Mouse (Mus musculus): ENCODE results near the gene Il13ra1. TPM values are rescaled to one million over a fixed set of nuclear protein-coding genes. Genes with fewer than 3 reads are reported as not detected.

Il13ra1 gene
- polyA plus RNA-seq, 1 experiment, result 2.3 TPM

DNA sequence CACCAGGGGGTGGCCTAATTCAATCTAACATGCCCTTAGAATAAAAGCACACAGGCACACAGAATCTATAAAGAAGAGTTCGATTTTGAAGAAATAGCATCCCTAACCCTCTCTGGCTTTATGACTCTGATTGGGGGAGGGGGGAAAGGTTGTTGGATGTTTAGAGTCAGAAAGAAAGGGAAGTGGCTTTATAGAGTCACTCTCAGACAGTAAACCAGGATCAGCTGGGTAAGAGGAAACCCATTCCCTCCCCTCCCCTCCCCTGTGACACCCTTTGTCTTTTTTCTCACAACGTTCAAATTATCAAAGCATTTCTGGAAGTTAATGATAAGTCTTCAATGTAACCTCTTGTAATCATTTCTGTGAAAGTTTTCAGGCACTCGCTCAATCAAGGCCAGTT lies 3.3 kb upstream of the Il13ra1 start:
- H3K4me3 ChIP-seq (replicated peaks; ENCODE audit: insufficient read depth, low read depth, low read length), result no peak overlapping the region
- no peak overlapping the region for H3K27ac ChIP-seq (ENCODE audit: insufficient read depth, low read length)
- peak in 1 of 2 experiments; percentile 1 for DNase-seq
- TF ChIP-seq POLR2A (IDR thresholded peaks at IDR 0.05; ENCODE audit: borderline replicate concordance, insufficient read depth, low read length) (no peak), CTCF (IDR thresholded peaks at IDR 0.05; ENCODE audit: borderline replicate concordance, insufficient read depth, low read depth, low read length) (no peak)
- H3K4me1 ChIP-seq (ENCODE audit: control insufficient read depth, insufficient read depth, low read length), result no peaks in the 10 kb centered on the region
- 17% methylated on average over 3 of the region's 3 CpGs for WGBS
- H3K27me3 ChIP-seq (ENCODE audit: control insufficient read depth, insufficient read depth, low read length), result no peaks in the 10 kb centered on the region

DNA sequence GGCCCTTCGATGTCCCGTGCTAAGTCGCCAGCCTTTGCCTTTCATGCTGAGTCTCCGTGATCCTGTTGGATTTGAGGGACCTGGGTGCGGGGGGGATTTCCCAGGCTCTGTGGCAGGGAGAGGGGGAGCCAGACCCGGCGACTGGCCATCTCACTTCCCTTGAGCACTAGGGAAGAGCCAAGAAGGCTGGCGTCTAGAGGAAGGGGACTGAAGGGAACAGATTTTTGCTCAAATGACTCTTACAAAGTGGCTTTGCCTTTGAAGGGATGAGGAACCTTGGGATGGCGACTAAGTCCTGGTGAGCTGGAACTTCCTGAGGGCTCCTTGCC lies 476 bp downstream of the Il13ra1 start:
- Histone ChIP-seq H3K4me3 (replicated peaks; ENCODE audit: insufficient read depth, low read depth, low read length) (peak overlapping the region; percentile 57), H3K4me1 (ENCODE audit: control insufficient read depth, insufficient read depth, low read length) (no peaks in the 10 kb centered on the region), H3K27me3 (ENCODE audit: control insufficient read depth, insufficient read depth, low read length) (no peaks in the 10 kb centered on the region), H3K27ac (ENCODE audit: insufficient read depth, low read length) (no peak overlapping the region)
- DNase-seq, result no peak
- 4% methylated on average over 9 of the region's 9 CpGs for WGBS
- TF ChIP-seq CTCF (IDR thresholded peaks at IDR 0.05; ENCODE audit: borderline replicate concordance, insufficient read depth, low read depth, low read length) (no peak), POLR2A (IDR thresholded peaks at IDR 0.05; ENCODE audit: borderline replicate concordance, insufficient read depth, low read length) (no peak)

GRCm38 (mm10) chrX:36115171-36115570 lies 3.3 kb downstream of the Il13ra1 start:
- TF ChIP-seq CTCF (IDR thresholded peaks at IDR 0.05; ENCODE audit: borderline replicate concordance, insufficient read depth, low read depth, low read length), result no peak
- TF ChIP-seq POLR2A (IDR thresholded peaks at IDR 0.05; ENCODE audit: borderline replicate concordance, insufficient read depth, low read length), result no peak
- Histone ChIP-seq H3K4me3 (replicated peaks; ENCODE audit: insufficient read depth, low read depth, low read length) (no peak overlapping the region), H3K27ac (ENCODE audit: insufficient read depth, low read length) (no peak overlapping the region), H3K4me1 (ENCODE audit: control insufficient read depth, insufficient read depth, low read length) (no peaks in the 10 kb centered on the region), H3K27me3 (ENCODE audit: control insufficient read depth, insufficient read depth, low read length) (no peaks in the 10 kb centered on the region)
- no peak for DNase-seq
- WGBS, result 84% methylated on average over 4 of the region's 4 CpGs

DNA sequence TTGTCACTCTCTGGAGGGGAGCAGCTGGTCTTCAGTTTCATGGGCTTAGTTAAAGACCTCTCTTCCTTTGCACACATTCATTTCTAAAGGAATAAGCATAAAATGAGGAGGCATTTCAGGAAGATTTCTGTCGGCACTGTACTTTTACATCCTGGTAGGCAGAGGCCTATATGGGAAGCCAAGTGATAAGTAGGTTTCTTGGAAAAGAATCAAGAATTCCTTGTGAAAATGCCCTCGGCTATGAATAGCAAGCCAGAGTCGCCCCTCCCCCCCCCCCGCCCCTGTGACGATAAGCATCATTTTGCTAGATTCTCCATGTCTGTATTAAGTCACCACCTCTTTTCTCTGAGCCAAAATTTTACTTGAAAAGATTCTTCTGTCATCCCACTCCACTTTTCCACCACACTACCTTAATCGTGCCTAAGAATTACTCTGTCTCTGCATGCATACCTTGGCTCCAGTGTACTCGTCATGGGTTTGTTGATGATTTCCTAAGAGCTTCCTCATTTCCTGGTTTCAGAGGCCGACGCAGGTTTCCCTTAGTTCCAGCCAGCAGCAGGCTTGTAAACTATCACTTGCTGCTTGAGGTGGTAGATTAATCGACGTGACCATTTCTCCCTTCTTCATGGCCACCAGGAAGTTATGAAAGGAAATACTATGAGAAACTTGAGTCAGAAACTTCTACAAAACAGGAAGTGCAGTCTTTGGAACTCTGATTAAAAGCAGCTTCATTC lies 17.3 kb downstream of the Il13ra1 start:
- DNase-seq, result no peak
- no peak overlapping the region for H3K4me3 ChIP-seq (replicated peaks; ENCODE audit: insufficient read depth, low read depth, low read length)
- TF ChIP-seq CTCF (IDR thresholded peaks at IDR 0.05; ENCODE audit: borderline replicate concordance, insufficient read depth, low read depth, low read length) (no peak), POLR2A (IDR thresholded peaks at IDR 0.05; ENCODE audit: borderline replicate concordance, insufficient read depth, low read length) (no peak)
- no peaks in the 10 kb centered on the region for H3K27me3 ChIP-seq (ENCODE audit: control insufficient read depth, insufficient read depth, low read length)
- WGBS, result 68% methylated on average over 11 of the region's 11 CpGs
- H3K4me1 ChIP-seq (ENCODE audit: control insufficient read depth, insufficient read depth, low read length), result no peaks in the 10 kb centered on the region
- no peak overlapping the region for H3K27ac ChIP-seq (ENCODE audit: insufficient read depth, low read length)

- Histone ChIP-seq H3K4me1 (ENCODE audit: control insufficient read depth, insufficient read depth, low read length) (no peaks in the 10 kb centered on the region), H3K27me3 (ENCODE audit: control insufficient read depth, insufficient read depth, low read length) (no peaks in the 10 kb centered on the region), H3K27ac (ENCODE audit: insufficient read depth, low read length) (no peak overlapping the region), H3K4me3 (replicated peaks; ENCODE audit: insufficient read depth, low read depth, low read length) (no peak overlapping the region)
- WGBS, result 69% methylated on average over 1 of the region's 1 CpGs
- TF ChIP-seq POLR2A (IDR thresholded peaks at IDR 0.05; ENCODE audit: borderline replicate concordance, insufficient read depth, low read length) (no peak), CTCF (IDR thresholded peaks at IDR 0.05; ENCODE audit: borderline replicate concordance, insufficient read depth, low read depth, low read length) (no peak)
- no peak for DNase-seq
Observed at GRCm38 (mm10) chrX:36129771-36130108, 17.8 kb downstream of the Il13ra1 start.

DNA sequence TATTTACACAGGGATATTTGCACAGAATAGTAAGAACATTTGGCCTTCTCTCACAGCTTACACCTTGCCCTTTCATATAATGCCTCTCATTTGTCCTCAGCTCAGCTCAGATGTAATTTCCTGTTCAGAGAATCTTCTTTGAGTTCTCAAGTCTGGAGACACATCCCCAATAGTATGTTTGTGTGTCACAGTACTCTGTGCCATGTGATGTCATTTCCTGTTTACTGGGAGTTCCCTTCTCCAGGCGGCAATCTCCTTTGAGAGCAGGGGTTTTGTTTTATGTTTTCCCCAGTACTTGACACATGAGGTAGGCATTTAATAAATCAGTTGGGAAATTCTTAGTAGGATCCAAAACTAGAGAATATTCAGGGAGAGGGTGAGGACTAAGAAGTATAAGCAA lies 24.4 kb downstream of the Il13ra1 start:
- no peaks in the 10 kb centered on the region for H3K4me1 ChIP-seq (ENCODE audit: control insufficient read depth, insufficient read depth, low read length)
- no peak overlapping the region for H3K4me3 ChIP-seq (replicated peaks; ENCODE audit: insufficient read depth, low read depth, low read length)
- no peak for DNase-seq
- WGBS, result 62% methylated on average over 1 of the region's 1 CpGs
- no peaks in the 10 kb centered on the region for H3K27me3 ChIP-seq (ENCODE audit: control insufficient read depth, insufficient read depth, low read length)
- no peak overlapping the region for H3K27ac ChIP-seq (ENCODE audit: insufficient read depth, low read length)
- no peak for TF ChIP-seq CTCF (IDR thresholded peaks at IDR 0.05; ENCODE audit: borderline replicate concordance, insufficient read depth, low read depth, low read length)
- TF ChIP-seq POLR2A (IDR thresholded peaks at IDR 0.05; ENCODE audit: borderline replicate concordance, insufficient read depth, low read length), result no peak

GRCm38 (mm10) chrX:36141994-36142639 lies 30.2 kb downstream of the Il13ra1 start:
- Histone ChIP-seq H3K27ac (ENCODE audit: insufficient read depth, low read length) (no peak overlapping the region), H3K4me1 (ENCODE audit: control insufficient read depth, insufficient read depth, low read length) (no peaks in the 10 kb centered on the region), H3K4me3 (replicated peaks; ENCODE audit: insufficient read depth, low read depth, low read length) (no peak overlapping the region), H3K27me3 (ENCODE audit: control insufficient read depth, insufficient read depth, low read length) (no peaks in the 10 kb centered on the region)
- TF ChIP-seq POLR2A (IDR thresholded peaks at IDR 0.05; ENCODE audit: borderline replicate concordance, insufficient read depth, low read length) (no peak), CTCF (IDR thresholded peaks at IDR 0.05; ENCODE audit: borderline replicate concordance, insufficient read depth, low read depth, low read length) (no peak)
- no peak for DNase-seq
- 68% methylated on average over 6 of the region's 6 CpGs for WGBS

DNA sequence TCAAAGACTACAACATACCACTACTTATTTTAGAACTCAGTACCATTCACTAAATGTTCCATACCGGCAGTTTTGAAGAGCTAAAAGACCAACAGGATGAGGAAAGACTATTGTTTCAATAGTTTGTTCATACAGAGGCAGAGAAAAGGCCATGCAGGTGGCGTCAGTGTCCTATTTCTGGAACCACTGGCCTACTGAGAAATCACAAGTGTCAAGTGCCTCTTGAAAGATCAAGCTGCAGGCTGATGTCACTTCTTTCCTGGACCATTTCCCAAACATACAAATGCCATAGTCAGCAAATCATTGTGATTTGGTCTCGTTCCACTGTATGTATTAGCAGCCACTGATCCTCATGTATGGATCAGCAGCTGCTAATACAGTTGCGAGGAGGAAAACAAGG lies 34.8 kb downstream of the Il13ra1 start:
- Histone ChIP-seq H3K4me3 (replicated peaks; ENCODE audit: insufficient read depth, low read depth, low read length) (no peak overlapping the region), H3K27me3 (ENCODE audit: control insufficient read depth, insufficient read depth, low read length) (no peaks in the 10 kb centered on the region), H3K27ac (ENCODE audit: insufficient read depth, low read length) (no peak overlapping the region), H3K4me1 (ENCODE audit: control insufficient read depth, insufficient read depth, low read length) (no peaks in the 10 kb centered on the region)
- 64% methylated on average over 4 of the region's 4 CpGs for WGBS
- TF ChIP-seq POLR2A (IDR thresholded peaks at IDR 0.05; ENCODE audit: borderline replicate concordance, insufficient read depth, low read length) (no peak), CTCF (IDR thresholded peaks at IDR 0.05; ENCODE audit: borderline replicate concordance, insufficient read depth, low read depth, low read length) (no peak)
- no peak for DNase-seq

All from cerebellum, adult 2 months (tissue).